Mouse (Mus musculus): Measurements from ENCODE around the gene Afmid.
"Not testable (repeated sequence)": the region's sequence is repeated elsewhere in the genome, so short reads cannot be mapped to it uniquely, and the experiment has no call there.

The Afmid gene

DNA sequence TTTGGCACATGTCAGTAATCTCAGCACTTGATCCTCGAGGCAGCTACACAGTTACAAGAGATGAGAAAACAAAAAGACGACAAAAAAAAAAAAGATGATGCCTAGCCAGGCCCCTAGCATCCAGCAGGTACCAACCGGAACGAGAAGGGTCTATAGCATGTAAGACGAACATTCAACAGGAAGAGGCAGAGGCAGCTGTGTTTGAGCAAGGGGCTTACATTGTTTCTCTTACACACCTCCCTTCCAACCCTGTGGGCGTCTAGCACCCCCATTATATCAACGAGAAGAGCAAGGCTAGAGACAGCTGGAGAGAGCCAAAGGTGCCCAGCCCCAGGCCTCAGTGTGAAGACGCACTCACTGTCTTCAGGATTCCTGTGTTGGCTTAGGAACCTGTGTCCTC is 1.2 kb downstream of the Afmid start:
- no peak for DNase-seq

DNA sequence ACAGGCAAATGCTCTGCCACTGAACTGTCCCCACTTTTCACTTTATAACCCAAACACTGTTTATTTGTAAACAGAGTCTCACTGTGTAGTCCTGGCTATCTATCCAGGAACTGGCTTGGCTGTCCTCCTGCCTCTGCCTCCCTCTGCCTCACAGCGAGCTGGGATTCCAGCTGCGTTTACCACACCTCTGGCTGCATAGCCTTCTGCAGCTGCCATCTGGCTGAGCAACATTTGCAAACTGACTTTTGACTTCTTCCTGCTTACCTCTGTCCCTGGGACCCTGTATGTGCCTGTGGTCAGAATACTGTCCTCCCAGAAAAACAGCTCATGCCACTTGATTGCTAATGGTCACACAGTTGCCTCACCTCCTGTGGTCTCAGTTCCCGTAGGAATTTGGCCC is 1.7 kb downstream of the Afmid start:
- no peak for DNase-seq

DNA sequence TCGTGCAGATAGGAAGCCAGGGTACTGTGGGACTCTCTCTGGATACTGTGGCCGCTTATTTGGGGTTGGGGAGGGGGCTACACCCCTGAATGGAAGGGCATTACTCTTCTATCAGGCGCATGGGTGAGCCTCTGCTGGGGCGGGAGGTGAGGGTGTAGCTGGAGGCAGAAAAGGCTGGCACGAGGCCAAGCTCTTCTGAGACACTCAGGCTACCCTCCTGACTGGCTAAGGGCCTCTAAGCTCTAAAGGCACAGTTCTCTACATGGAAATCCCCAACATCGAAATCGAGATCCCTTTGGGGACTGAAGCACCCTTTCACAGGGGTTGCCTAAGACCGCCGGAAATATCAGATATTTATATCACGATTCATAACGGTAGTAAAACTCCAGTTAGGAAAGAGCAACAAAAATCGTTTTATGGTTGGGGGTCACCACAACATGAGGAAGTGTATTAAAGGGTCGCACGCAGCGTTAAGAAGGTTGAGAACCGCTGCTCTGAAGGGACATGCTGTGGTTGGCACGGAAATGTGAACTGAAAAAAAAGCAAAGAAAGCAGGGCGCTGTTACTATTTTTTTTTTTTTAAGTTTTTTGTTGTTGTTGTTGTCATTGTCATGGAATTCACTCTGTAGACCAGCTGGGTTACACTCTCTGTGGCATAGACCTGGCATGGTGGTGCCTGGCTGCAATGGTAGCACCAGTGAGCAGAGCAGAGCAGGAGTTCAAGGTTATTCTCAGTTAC is 2.6 kb downstream of the Afmid start:
- peak; percentile 51 to 58 for DNase-seq

DNA sequence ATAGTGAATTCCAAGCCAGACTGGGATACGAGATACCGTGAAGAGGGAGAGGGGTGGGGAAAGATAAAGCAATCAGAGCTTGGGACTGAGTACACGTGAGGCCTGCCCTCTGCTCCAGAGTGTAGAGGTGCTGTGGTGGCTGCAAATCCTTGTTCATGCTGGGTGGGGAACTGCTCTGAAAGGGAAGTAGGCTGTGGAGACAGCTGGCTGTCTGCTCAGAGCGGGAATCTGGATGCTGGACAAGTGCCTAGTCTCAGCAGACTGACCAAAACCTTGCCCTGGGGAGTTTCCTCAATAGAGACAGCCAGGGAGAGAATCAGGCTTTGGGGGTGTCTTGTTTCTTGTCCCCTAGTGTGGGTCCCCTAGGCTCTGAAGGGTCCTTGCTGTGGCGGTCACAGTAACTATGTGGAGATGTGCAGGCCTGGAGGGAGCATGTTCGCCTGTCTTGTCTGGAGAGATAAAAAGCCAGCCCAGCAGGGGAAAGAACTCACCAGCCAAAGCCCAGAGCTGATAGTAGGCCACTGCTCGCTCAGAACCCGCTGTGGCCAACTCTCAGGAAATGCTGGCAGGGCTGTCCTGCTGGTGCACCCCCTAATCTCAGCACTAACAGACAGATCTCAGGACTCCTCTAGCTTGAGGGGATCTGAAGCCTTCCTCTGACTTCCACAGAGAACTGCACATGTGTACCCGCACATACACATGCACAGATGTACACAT is 3.3 kb downstream of the Afmid start:
- DNase-seq: peak; percentile 64 to 71

DNA sequence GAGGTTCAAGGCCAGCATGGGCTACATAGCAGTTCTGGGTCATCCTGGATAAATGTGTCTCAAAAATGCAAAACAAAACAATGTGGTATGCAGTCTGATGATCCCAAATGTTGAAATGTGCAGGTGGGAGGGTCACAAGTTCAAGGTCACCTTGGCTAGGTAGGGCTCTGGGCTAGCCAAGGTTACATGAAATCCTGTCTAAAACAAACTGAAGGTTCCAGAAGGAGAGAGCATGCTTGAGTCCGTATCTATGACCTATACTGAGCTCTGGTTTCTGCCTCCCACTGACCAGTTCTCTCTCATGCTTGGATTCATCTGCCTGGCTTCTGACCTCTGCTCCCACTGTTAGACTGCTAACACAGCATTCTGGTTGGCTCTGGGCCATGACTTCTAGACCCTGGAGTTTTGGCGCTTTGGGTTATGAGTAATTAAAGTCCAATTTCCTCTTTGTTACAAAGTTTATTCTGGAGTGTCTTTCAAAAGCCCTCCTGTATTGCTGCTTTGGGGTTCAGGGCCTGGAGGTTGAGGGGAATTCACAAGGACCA is 4.0 kb downstream of the Afmid start:
- no peak for DNase-seq

DNA sequence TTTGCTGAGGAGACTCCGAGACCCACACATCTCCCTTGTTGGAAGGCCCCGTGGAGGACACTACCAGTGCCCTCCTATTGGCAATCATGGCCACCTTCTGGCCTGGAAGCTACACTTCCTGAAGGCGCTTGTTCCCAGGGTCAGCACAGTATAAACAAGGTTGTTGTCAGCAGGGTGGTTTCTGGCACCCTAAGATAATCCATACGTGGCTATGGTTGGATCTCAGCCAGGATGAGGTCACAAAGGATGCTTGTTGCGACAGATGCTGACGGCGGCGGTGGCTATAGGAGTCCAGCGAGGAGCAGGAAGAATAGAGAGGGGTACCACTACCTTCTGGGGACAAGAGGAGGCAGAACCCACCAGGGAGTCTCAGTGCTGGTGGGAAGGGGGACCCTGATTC is 4.7 kb downstream of the Afmid start:
- DNase-seq: no peak

DNA sequence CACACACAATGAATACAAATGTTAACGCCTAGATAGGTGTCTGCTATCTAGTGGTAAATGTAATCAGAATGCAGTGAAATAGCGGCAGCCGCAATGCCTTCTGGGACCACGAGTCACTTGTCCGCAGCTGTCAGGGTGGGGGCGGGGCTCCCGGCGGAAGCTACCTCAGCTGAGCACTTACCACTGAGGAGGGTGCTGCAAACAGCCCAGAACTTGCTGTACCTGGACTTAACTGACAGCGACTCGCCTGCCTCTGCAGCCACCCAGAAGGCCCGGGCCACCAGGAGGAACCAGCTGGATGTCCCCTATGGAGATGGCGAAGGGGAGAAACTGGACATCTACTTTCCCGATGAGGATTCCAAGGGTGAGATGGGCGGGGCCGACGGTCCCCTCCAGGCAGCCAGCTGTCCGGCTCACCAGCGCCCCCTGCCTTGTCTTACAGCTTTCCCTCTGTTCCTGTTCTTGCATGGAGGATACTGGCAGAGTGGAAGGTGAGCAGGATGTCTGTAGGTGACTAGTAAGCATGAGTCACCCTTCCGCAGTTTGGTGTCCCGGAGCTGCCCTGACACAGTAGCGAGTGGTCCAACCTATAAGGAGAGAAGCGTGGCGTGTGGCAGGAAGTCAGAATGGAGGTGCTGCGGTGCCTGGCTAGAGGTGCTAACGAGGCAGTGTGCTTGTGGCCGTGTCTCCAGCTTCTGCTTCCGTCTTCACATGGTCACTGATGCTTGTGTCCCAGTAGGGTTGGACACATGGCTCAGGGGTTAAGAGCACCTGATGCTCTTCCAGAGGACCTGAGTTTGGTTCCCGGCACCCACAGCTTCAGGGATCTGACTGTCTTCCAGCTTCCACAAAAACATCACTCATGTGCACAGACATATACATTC is 6.6 kb downstream of the Afmid start:
- peak; percentile 69 to 76 for DNase-seq

DNA sequence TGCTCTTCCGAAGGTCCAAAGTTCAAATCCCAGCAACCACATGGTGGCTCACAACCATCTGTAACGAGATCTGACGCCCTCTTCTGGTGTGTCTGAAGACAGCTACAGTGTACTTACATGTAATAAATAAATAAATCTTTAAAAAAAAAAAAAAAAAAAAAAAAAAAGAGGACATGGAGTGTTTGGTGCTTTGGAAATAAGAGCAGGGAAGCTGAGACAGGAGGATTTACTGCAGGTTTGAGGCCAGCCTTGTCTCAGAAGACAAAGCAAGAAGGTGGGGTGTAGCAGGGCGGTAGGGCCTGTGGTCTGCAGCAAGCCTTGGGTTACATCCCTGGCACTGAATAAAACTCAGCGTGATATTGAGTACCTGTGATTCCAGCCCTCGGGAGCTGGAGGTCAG is 7.8 kb downstream of the Afmid start:
- DNase-seq: not testable (repeated sequence)

DNA sequence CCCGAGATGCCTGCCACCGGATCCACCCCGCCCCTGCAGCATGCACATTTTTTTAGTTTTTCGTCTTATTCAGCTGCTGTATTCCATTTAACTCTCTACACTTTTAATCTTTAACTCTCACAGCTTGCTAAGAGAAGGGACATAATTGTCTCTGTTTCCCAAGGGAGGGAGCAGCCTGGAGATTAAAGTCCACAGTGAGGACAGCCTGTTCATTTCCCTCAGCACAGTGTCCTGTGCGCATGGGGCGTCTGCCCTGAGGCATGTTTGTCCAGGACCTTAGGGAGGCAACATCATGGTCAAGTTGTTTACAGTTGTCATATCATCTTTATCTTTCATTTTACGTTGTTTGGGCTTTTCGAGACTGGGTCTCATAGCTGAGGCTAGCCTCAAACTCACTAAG is 8.4 kb downstream of the Afmid start:
- DNase-seq: no peak

DNA sequence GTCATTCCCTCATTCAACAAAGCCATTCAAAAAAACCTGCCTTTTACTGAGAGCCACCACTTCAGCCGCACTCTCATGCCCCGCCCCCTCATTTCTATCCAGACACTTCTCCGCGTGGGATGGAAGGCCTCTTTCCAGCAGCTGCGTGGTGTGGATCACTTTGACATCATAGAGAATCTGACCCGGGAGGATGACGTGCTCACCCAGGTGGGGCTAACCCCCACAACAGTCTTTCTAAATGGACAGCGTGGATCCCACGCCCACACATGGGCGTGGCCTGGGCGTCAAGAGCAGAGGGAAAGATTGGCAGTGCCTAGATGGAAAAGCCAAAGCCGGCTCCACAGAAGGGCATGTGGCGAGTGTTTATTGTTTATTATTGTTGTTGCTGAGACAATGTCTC is 10.6 kb downstream of the Afmid start:
- peak in 1 of 2 experiments; percentile 51 for DNase-seq

DNA sequence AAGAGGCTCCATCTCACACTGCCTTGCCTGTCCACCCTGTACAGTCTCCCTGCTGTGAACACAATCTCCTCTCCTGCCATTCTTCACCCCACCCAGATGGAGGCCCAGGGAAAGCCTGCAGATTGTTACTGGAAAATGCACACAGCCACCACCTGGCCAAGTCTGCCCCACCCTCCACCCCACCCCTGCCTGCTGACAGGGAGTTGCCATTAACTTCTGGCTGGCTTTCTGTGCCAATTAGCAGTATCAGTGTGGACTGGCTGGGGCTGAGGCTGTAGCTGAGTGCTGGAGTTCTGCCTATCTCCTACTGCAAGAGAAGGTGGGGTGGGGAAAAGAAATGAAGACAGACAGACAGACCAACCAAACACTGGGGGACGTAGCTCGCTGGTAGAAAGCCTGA is 12.8 kb downstream of the Afmid start:
- peak; percentile 21 to 39 for DNase-seq

DNA sequence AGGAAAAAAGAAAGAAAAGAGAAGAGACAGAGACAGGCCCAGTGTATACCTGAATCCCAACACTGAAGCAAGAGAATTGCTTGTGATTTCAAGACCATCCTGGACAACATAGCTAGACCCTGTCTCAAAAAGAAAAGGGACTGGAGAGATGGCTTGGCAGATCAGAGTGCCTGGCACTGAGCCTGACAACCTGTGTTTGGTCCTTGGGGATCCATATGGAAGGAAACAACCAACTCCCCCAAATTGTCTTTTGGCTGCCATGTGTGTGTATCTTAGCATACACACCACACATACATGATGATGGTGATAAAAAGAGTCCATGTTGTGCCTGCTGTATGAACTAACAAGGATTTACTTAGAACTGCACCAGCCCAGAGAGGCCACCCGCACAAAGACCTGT is 13.3 kb downstream of the Afmid start:
- DNase-seq: peak in 1 of 2 experiments; percentile 51

DNA sequence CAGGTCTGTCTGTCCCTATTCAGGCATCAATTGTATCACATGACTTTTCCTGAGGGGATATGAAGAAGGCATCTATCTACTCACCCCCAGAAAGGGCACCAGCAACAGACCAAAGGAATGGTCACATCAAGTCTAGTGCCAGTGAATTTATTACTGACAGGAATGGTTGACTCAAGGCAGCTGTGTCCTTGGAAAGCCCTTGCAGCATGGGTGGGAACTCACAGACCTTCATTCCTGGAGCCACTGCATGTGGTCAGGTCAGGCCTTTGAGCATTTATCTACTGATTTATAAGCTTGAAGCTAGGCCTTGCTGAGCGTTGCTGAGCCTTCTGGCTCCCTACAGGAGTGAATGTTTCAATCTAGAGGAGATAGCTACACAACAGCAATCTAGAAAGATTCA is 15.2 kb downstream of the Afmid start:
- DNase-seq: no peak

DNA sequence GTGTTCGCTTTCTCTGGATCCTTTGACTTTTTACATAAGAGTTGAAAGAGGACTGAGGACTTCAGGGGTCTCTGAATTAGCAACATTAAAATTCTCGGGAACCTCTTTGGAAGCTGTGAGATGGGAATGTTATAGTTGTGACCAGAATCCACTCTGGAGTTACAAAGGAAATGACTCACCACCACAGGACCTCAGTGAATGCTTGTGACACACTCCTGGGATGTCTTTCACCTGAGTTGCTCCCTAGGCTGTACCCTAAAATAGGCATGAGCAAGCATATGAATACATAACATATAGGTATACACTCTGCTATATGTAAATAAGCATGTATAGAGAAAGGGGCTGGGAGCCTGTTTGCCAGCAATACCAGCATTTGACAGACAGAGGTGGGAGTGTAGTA is 17.7 kb downstream of the Afmid start:
- no peak for DNase-seq

DNA sequence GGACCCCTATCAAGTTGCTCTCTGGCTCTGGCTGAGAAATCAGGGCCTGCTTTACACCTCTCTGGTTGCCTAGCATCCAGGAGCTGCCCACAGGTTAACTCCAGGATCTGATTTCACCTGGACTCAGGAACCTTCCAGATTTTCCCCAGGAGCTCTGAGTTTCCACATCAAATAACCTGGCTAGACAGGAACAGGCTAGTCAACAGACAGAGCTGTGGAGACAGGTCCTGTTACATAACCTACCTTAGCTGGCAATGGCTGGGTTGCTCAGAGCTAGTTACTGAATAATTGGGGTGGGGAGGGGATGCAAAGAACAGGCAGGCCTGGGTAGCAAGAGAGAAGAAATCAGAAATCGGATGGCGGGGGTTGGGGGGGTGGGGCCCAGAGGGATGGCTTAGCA is 19.3 kb downstream of the Afmid start:
- no peak for DNase-seq

DNA sequence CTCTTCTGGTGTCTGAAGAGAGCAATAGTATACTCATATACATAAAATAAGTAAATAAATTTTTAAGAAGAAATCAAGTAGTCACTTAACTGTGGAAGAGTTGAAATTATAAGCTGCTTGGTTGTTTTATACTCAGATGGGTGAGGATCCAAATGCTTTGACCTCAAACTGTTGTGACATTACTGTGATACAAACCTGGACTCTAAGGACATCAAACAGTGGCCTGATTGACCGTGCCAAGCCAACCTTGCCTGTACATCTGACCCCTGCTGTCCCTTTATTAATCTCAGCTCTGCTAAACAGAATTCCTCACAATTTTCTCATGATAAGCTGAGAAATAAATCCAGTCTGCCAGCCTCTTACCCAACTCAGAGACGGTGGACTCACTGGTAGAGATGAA is 19.9 kb downstream of the Afmid start:
- DNase-seq: no peak

DNA sequence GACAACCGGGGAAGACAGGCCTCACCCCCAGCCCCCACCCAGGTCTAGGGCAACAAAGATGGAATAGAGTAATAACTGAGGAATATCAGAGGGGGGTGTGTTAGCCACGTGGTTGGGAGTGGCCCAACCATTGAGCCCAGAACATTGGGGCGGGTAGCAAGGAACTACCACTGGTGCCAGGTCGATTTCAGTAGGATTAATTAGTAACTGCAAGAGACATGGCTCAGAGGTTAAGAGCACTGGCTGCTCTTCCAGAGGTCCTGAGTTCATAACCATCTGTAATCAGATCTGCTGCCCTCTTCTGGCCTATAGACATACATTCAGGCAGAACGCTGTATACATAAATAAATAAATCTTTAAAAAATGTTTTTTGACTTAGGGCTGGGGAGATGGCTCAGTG is 20.9 kb downstream of the Afmid start:
- DNase-seq: no peak

DNA sequence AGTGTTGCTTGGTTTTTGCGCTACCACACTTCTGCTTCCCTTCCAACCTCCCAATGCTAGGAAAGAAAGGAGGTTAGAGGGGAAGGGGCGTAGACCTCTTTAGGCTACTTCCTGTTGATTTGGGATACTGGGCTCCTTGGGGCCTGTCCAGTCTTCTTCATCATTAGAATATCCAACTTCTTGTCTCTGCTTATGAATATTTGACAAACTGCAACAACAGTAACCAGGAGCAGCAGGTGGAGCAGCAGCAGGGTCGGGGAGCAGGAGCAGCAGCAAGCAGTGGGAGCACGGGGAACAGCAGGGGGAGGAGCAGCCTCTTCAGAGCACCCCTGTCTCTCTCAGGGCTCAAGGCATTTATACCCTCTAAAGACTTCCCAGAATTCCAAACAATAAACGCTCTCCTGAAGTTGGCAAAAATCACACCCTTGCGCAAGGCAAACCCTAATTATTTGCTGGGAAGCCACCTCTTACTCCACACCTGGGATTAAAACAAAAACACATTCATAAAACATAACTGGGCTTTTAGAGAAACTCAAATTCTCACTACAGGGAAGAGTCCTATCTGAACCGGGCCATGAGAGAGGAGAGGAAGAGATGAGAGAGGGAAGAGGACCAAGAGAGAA is 22.0 kb downstream of the Afmid start:
- DNase-seq: no peak

DNA sequence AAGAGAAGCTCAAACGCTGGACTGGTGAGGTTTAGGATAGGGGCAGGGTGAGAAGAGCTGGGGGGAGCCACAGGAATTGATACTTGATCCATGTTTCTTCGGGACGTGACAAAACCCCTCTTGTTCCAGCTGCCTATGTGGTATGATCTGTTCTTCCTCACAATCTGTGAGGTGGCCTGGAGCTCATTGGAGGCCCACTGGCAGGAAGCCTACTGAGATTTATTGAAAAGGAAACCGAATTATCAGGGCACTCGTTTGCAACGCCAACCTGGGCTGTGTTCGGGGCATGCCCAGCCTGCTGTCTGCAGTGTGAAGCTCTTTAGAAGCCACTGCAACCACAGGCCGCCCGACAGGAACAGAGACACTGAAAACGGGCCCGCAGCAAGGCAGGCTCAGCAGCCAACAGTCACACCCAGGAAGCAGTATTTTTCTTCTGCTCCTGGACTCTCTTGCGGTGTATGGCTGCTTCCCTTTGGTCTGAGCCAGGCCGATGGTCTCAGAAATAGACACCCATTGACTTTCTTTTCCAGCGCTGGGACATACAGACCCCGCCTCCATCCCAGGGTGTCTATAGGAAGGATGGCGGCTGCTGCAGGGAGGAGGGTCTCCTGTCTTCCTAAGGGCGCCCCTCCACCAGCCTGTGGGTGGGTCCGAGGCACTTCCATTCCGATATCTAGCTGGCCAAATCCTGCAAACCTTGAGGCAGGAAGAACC is 22.7 kb downstream of the Afmid start:
- no peak for DNase-seq

DNA sequence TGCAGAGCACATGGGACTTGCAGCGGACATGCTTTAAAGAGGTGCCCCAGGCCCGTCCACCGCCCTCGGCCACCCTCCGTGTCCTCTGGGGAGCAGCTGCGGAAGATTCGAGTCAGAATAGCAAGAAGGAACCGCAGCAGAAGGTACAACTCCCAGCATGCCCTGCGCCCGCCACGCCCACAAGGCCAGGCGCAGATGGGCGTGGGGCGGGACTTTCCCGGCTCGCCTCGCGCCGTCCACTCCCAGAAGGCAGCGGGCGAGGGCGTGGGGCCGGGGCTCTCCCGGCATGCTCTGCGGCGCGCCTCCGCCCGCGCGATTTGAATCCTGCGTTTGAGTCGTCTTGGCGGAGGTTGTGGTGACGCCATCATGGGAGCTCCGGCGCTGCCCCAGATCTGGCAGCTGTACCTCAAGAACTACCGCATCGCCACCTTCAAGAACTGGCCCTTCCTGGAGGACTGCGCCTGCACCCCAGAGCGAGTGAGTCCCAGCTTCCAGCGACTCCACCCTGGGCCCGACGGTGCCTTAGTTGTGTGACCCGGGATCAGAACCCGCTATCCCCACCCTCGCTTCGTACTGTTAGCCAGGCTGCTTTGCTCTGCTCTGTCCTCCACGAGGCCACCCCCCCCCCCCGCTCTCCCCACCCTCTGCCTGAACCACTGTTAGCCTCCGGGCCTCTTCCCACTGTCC is 23.4 kb downstream of the Afmid start, which contains the start of gene Birc5:
Gene Birc5, plus strand, starts transcription at position 267 of the 687 bp plus-strand sequence.
- DNase-seq: peak; percentile 98 to 99

DNA sequence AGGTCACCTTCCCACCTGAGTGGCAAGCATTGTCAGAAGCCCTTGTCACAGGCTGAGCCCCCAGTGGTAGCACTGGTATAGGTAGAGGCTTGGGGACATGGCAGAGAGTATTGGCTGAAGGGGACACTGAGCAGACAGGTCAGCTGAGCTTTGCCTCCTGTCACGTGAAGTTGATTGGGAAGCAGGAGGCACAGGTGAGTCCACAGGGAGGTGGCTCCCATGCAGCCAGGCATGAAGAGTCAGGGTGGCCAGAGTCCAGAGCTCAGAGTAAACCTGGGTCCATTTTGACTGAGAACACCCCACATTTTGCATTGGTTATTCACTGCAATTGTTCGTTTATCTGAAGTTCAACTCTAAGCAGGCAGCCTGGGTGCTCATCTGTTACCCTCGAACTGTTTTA is 27.2 kb downstream of the Afmid start:
- DNase-seq: no peak
